Mouse (Mus musculus): ENCODE measurements around the gene P3h4.

The P3h4 gene

GRCm38 (mm10) chr11:100392958-100393357, 21.7 kb downstream of the P3h4 start:
- no peak for DNase-seq (ENCODE audit: low read depth, low spot score)

DNA sequence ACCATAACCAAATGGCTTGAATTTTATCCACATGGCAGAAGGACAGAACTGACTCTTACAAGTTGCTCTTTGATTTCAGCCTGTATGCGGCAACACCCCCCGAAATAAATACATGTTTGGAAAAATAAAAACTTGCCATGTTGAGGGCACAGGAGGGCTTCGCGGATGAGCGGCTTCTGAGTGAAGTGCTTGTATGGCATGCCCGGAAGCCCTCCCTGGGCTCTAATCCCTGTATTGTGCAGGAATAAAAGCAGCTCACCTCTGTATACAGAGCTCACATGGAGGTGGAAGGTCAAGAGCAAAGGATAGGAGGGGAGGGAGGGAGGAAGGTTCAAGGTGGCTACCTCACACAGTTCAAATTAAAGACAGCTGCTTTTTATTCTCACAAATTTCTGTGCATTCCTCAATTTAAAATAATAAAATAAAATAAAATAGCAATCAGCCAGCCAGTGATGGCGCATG, 22.7 kb downstream of the P3h4 start:
- DNase-seq (ENCODE audit: low read depth, low spot score), result no peak

DNA sequence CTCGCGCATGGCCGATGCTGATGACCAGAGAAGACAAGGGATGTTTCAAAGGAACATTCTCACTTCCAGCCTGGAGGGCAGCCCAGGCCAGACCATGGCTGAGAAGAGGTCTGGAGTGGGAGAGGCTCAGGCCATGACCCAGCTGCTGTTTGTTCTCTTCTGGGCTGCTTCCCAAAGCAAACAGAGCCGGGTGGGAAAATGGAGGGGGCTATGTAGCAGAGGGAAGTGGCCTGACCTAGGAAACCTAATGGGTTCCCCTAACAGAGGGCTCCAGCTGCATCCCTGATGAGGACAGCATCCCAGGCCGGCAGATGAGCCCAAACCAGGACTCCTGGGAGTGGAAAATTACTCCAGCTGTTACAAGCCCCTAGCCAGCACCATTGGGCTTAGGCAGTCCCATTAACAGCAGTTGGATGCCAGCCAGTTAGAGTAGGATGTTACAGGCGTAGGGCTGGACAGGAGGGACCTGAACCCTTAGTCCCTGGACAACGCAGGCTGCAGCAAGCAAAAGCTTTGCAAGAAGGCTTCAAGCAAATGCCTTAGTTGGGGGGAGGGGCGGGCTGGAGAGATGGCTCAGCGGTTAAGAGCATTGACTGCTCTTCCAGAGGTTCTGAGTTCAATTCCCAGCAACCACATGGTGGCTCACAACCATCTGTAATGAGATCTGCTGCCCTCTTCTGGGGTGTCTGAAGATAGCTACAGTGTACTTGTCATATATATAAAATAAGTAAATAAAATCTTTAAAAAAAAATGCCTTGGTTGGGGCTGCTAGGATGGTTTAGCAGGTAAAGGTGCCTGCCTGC, 23.4 kb downstream of the P3h4 start:
- DNase-seq (ENCODE audit: low read depth, low spot score), result peak; percentile 68

DNA sequence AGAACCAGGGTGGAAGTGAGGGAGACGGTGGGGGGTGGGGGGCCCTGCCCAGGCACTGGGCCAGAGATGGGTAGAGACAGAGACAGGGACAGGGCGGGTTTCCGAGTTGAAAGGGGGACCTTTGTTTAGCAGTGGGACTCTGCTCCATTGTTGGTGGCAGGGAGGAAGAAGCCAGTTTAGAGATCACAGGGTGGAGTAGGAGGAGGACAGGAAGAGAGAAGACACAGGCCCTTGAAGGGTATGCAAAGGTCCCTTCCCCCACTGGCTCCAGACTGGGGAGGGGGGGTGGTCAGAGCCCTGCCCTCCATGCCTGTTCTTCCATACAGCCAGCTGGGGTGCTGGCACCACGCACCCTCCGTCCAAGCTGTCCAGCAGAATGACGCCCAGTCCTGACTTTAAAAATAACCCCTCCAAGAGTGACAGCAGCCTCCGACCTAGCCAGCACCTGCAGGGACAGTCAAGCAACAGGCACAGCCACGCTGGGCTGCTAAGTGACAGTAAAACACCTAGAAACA, 24.6 kb downstream of the P3h4 start:
- no peak for DNase-seq (ENCODE audit: low read depth, low spot score)

- no peak for DNase-seq (ENCODE audit: low read depth, low spot score)
Observed at GRCm38 (mm10) chr11:100388588-100388987, 26.0 kb downstream of the P3h4 start.

GRCm38 (mm10) chr11:100387589-100388375, 26.9 kb downstream of the P3h4 start:
- peak; percentile 77 for DNase-seq (ENCODE audit: low read depth, low spot score)

GRCm38 (mm10) chr11:100387111-100387510, 27.5 kb downstream of the P3h4 start:
- DNase-seq (ENCODE audit: low read depth, low spot score), result no peak

GRCm38 (mm10) chr11:100386586-100386985, 28.1 kb downstream of the P3h4 start:
- no peak for DNase-seq (ENCODE audit: low read depth, low spot score)

DNA sequence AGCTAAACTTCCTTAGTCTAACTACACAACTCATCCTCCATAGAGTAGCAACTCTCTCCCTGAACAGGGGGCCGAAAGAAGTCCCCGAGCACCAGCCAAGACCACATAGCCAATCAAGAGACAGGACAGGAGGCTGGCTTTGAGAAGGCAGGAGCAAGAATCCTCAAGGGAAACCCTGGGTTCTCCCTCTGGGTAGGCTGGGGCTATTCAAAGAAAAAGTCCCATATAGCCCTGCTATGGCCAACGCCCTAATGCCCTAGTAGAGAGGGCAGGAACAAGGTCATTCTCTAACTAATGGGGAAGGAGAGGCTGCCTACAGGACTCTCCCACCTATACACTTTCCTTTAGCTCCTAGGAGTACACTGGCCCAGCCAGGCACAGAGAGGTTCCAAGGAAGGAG, 29.6 kb downstream of the P3h4 start:
- DNase-seq (ENCODE audit: low read depth, low spot score), result no peak

DNA sequence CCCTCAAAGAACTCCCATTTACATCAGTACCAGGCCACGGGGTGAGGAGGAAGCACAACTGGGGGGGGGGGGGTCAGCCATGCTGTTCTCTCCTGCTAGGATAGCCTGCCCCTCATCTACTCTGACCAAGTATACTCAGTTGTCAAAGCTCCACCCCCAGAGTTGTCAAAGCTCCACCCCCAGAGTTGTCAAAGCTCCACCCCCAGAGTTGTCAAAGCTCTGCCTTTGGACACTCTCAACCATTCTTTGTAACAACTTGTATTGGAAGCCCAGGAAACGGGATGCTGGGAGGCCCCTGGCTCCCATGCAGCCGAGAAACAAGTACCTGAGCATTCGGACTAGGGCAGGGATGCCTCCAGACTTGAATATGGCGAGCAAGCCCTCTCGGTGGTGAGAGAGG, 32.0 kb downstream of the P3h4 start:
- DNase-seq (ENCODE audit: low read depth, low spot score), result no peak

DNA sequence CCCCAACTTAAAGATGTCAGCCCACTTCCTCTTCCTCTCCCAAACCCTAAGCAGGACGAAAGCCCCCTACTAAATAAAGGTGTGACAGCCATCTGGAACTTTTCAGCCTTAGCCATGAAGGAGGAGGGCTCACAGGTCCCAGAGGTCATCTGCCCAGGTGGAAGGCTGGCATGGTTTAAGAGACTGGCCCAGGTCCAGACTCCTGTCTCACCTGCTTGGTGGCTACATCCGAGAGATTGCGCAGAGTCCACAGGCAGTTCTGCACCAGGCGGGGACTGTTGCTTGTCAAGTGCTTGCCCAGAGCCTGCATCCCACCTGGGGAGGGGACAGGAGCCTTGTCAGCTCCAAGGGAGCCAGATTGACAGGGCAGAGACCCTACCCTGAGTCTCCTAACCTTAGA, 35.3 kb downstream of the P3h4 start:
- DNase-seq (ENCODE audit: low read depth, low spot score), result no peak

- no peak for DNase-seq (ENCODE audit: low read depth, low spot score)
Observed at GRCm38 (mm10) chr11:100378446-100378845, 36.2 kb downstream of the P3h4 start.

DNA sequence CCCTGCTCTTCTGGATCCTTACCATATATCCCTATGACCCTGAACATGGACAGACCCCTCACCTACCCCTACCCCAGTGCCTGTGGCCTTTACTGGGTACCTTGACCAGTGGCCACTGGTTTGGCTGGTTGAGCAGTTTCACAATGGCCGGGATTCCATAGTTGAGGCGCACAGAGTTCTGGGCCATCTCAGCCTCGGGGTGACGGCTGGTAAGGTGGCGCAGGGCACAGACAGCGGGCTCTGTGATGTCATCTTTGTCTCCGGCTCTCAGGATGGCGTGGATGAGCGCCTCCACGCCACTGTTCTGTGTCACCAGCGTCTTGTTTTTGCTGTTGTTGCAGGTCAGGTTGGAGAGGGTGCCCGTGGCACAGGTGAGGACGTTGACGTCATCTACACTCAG, 36.6 kb downstream of the P3h4 start:
- DNase-seq (ENCODE audit: low read depth, low spot score), result no peak

DNA sequence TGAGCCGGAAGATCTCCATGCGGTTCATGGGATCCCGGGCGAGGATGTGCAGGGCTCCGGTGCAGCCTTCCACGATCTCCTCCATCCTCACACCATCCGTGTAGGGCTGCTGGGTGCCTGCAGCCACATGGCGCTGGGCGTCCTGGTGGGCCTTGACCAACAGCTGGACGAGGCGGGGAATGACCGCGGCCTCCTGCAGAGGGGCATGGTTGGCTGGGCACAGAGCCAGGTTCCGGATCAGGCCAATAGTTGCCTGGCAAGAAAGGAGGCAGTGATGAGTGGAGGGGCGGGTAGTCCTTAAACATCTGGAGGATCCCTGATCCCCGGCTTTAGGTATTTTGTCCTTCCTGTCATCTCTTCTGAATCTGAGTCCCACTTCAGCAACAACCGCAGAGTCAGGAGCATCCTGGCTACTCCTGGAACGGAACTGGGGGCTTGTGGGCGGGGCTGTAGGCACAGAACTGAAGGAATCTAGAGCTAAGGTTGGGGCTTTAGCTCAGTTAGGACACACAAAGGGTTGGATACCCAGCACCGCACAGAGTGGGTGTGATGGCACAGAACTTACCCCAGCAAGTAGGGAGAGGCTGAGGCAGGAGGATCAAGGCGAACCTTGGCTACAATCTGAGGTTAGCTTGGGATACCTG, 37.8 kb downstream of the P3h4 start:
- DNase-seq (ENCODE audit: low read depth, low spot score), result no peak

- no peak for DNase-seq (ENCODE audit: low read depth, low spot score)
Observed at GRCm38 (mm10) chr11:100376005-100376404, 38.6 kb downstream of the P3h4 start.

DNA sequence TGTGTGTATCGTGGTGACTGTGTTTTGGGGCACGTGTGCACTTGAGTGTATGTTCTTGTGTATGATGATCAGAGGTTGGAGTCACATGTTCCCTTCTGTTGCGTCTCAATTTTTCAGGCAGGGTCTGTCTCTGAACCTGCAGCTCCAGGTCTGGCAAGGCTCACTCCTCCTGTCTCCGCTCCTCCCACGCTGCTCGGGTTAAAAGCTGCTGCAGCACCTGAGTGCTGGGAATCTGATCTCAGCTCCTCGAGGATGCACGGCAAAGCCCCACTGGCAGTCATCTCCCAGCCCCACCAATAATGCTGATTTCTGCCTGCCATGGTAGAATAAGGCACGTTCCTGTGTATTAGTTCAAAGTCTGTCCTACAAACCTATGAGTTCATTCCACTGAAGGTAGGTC, 39.5 kb downstream of the P3h4 start:
- no peak for DNase-seq (ENCODE audit: low read depth, low spot score)

DNA sequence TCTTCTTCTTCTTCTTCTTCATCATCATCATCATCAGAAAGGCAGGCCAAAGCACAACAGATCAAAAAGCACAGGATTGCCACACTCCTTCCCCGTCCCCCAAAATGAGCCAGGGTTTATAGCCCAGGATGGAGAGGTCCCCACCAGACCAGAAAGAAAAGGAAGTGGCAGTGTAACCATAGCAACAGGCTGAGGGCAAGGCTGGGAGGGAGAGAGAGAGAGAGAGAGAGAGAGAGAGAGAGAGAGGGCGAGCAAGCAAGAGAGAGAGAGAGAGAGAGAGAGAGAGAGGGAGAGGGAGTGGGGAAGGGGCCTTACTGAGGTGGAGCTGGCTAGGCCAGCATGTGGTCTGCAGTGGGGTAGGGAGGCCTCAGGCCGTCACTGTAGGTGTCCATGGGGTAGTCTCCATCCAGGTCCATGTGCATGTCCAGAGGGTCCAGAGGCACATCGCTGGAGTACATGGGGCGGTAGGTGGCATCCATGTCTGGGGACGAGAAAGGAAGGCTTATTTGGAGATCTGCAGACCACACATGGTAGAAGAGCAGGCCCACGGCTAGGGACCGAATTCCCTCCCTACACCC, 42.6 kb downstream of the P3h4 start:
- DNase-seq (ENCODE audit: low read depth, low spot score), result no peak

GRCm38 (mm10) chr11:100369822-100370221, 44.8 kb downstream of the P3h4 start:
- no peak for DNase-seq (ENCODE audit: low read depth, low spot score)

GRCm38 (mm10) chr11:100369145-100369544, 45.5 kb downstream of the P3h4 start:
- no peak for DNase-seq (ENCODE audit: low read depth, low spot score)

DNA sequence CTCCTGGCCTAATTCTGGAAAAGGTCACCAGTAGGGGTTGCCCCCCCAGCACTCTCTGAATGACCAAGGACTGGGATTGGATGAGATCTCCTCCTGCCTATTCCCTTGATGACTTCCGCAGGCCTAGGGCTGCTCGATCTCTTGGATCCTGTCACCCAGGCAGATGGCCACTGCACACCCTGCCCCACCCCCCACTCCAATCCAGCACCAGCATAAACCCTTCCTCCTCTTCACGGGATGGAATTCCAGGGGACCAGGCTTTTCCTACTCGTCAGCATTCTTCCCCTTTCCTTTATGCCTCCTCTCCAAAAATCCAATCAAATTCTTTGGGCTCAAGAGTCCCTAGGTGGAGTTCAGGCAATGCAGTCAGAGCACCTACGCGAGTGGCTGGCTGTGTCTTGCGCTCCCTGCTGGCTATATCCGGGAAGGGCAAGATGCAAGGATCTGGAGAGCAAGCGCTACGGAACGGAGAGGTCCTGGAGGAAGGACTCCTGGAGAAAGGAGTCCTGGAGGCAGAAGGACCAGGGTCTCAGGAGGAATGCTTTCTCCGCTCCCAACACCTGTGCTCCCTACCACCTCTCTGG, 51.6 kb downstream of the P3h4 start:
- peak; percentile 56 for DNase-seq (ENCODE audit: low read depth, low spot score)

DNA sequence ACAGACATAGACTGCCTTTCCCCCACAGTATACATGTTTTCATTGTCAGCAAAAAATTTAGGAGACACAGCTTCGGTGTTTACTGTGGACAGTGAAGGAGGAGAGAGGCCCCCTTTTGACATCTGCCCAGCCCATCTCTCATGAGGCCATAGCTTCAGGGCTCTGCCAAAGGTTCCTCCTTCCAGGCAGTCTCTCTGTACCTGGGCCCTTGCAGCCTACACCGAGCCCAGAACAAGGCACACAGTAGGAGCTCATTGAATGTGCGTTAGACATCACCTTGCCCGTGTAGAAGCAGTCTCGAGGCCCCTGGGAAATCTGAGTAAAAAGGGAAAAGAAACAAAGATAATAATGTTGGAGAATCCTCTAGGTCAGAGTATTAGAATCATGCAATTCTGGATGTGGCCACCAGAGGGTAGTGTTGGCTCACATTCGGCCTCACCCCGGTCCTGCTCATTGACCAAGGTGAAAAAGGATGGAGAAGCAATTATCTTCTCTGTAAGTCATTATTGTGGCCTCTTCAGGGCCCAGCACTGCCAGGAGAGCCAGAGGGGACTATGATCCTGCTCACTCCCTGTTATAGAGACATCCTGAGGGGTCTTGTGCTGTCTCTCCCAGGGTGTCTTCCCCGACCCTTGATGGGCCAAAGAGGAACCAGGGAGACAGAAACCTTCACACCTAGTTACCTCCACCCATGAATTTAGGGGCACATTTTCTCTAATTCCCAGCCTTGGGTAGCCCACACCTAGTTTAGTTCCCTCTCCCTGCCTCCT, 52.2 kb downstream of the P3h4 start:
- DNase-seq (ENCODE audit: low read depth, low spot score), result peak; percentile 88

Measured in 3T3-L1 (cell line).